Mouse (Mus musculus) heart, embryonic 14.5 days (tissue): ENCODE results near the gene Ssna1. TPM values are rescaled to one million over a fixed set of nuclear protein-coding genes. Genes with fewer than 3 reads are reported as not detected.

Experiments
- ATAC-seq: fragments of 200-750 bp; cut with Nextera tagmentation; 2 replicates; pipeline ENCODE4 v1.8.0; 2017; ENCODE audit warnings: low read depth, moderate TSS enrichment; ENCODE audit not compliant: insufficient number of reproducible peaks, insufficient read depth, low FRiP score
- H3K27ac ChIP-seq, 2 experiments: fragments of 200-500 bp in 1 of 2; fragments of 300-500 bp in 1 of 2; sonication (generic) in 1 of 2; replicated peaks in 1 of 2; 2 replicates each; pipeline ENCODE4 v1.5.1; 2012 to 2014; ENCODE audit warnings: low read depth in 2 of 2, low read length in 2 of 2, control low read depth in 1 of 2, mild to moderate bottlenecking in 1 of 2, mixed read lengths in 1 of 2; ENCODE audit not compliant: control insufficient read depth in 1 of 2, insufficient read depth in 1 of 2
- H3K27me3 ChIP-seq: fragments of 300-500 bp; sonication (generic); 2 replicates; pipeline ENCODE4 v1.6.1; 2014; ENCODE audit warnings: mild to moderate bottlenecking, low read length, control low read depth; ENCODE audit not compliant: control insufficient read depth, insufficient read depth
- H3K36me3 ChIP-seq: fragments of 300-500 bp; sonication (generic); 2 replicates; pipeline ENCODE4 v1.6.1; 2014; ENCODE audit warnings: mild to moderate bottlenecking, control low read depth, low read length, mixed read lengths; ENCODE audit not compliant: control insufficient read depth, insufficient read depth
- H3K4me1 ChIP-seq, 2 experiments: fragments of 200-500 bp in 1 of 2; fragments of 300-500 bp in 1 of 2; sonication (generic) in 1 of 2; 2 replicates each; pipeline ENCODE4 v1.6.1; 2012 to 2014; ENCODE audit warnings: low read length in 2 of 2, control low read depth in 1 of 2, mixed read lengths in 1 of 2; ENCODE audit not compliant: control insufficient read depth in 2 of 2, insufficient read depth in 2 of 2
- H3K4me2 ChIP-seq: fragments of 300-500 bp; sonication (generic); 2 replicates; pipeline ENCODE4 v1.6.1; 2014; ENCODE audit warnings: mild to moderate bottlenecking, low read length
- H3K4me3 ChIP-seq, 2 experiments: fragments of 200-500 bp in 1 of 2; fragments of 300-500 bp in 1 of 2; sonication (generic) in 1 of 2; 2 replicates each; pipeline ENCODE4 v1.5.1; 2012 to 2014; ENCODE audit warnings: low read length in 2 of 2, mild to moderate bottlenecking in 2 of 2, control low read depth in 1 of 2, low read depth in 1 of 2, moderate library complexity in 1 of 2; ENCODE audit not compliant: control insufficient read depth in 1 of 2, insufficient read depth in 1 of 2
- H3K9ac ChIP-seq: fragments of 300-500 bp; sonication (generic); 2 replicates; pipeline ENCODE4 v1.6.1; 2014; ENCODE audit warnings: mild to moderate bottlenecking, low read length
- H3K9me3 ChIP-seq: fragments of 300-500 bp; sonication (generic); 2 replicates; pipeline ENCODE4 v1.6.1; 2016; ENCODE audit warnings: low read length, control low read depth; ENCODE audit not compliant: control insufficient read depth
- whole genome bisulfite sequencing: fragments of 180-500 bp; shearing (Covaris S2); extraction: QIAGEN DNeasy Blood & Tissue Kit; methylation state at CpG from one replicate; pipeline ENCODE4 v1.1.7; 2014; 5-methylcytosine and 5-hydroxymethylcytosine counted together
- polyA plus RNA-seq: library from polyadenylated mRNA; unstranded; fragments of >200 nt; fragmentation: Nextera tagmentation; extraction: Ambion mirVana; gene quantifications from 2 replicates; pipeline ENCODE4 v1.2.1, GENCODE M21; 2014

Gene Ssna1
- polyA plus RNA-seq, 1 experiment from 2014 or later = 163 TPM

- no peak within 1 kb of the TSS for H3K4me3 ChIP-seq
- no peak within 1 kb of the TSS for H3K9ac ChIP-seq
- no peak within 1 kb of the TSS for H3K4me2 ChIP-seq
- H3K4me1 ChIP-seq = peaks cover 0 to 16% of the 10 kb centered on the region in 2 experiments; a peak in 3 of 4 replicates
- WGBS = 79% methylated on average over 6 of the region's 6 CpGs
- peaks cover 54% of the 10 kb centered on the region for H3K27me3 ChIP-seq
- no peak for ATAC-seq
- peaks cover 34% of the 10 kb centered on the region for H3K36me3 ChIP-seq
- H3K9me3 ChIP-seq = no peaks in the 10 kb centered on the region
- H3K27ac ChIP-seq = no peak within 1 kb of the TSS
Observed at GRCm38 (mm10) chr2:25287927-25288649, 15.8 kb upstream of the Ssna1 start, which contains the start of gene Tmem210. Gene Tmem210 (plus strand): TSS chr2:25288145.

- Histone ChIP-seq H3K27ac (0 out of 4 replicates have a peak overlapping the region, but pooled peaks of 1 of the 2 experiments have one; percentile 12), H3K9me3 (no peaks in the 10 kb centered on the region), H3K9ac (no peak overlapping the region), H3K4me3 (no peak overlapping the region), H3K4me1 (peaks cover 0 to 10% of the 10 kb centered on the region in 2 experiments; a peak in 2 of 4 replicates), H3K36me3 (peaks cover 45% of the 10 kb centered on the region), H3K4me2 (no peak overlapping the region), H3K27me3 (peaks cover 43% of the 10 kb centered on the region)
- ATAC-seq = peak; percentile 23; the same call in 1 of the 2 replicates
- 45% methylated on average over 7 of the region's 7 CpGs for WGBS
Observed at GRCm38 (mm10) chr2:25286837-25287636, 14.8 kb upstream of the Ssna1 start.

GRCm38 (mm10) chr2:25286314-25286713, 14.1 kb upstream of the Ssna1 start:
- Histone ChIP-seq H3K4me3 (no peak overlapping the region), H3K27ac (0 out of 4 replicates have a peak overlapping the region, but pooled peaks of 1 of the 2 experiments have one; percentile 12), H3K4me2 (no peak overlapping the region), H3K9me3 (no peaks in the 10 kb centered on the region), H3K27me3 (peaks cover 36% of the 10 kb centered on the region), H3K9ac (no peak overlapping the region), H3K4me1 (peaks cover 0 to 6% of the 10 kb centered on the region in 2 experiments; a peak in 1 of 4 replicates), H3K36me3 (peaks cover 49% of the 10 kb centered on the region)
- ATAC-seq = no peak
- 56% methylated on average over 1 of the region's 1 CpGs for WGBS

- Histone ChIP-seq H3K4me2 (no peak overlapping the region), H3K27me3 (peaks cover 28% of the 10 kb centered on the region), H3K36me3 (peaks cover 56% of the 10 kb centered on the region), H3K4me1 (peaks cover 0 to 6% of the 10 kb centered on the region in 2 experiments; a peak in 1 of 4 replicates), H3K9ac (no peak overlapping the region), H3K9me3 (no peaks in the 10 kb centered on the region), H3K27ac (no peak overlapping the region), H3K4me3 (no peak overlapping the region)
- 89% methylated on average over 2 of the region's 2 CpGs for WGBS
- ATAC-seq = no peak
Observed at GRCm38 (mm10) chr2:25285551-25285950, 13.3 kb upstream of the Ssna1 start.

- peaks cover 96% of the 10 kb centered on the region for H3K36me3 ChIP-seq
- ATAC-seq = no peak
Observed at GRCm38 (mm10) chr2:25278928-25279882, 7.0 kb upstream of the Ssna1 start.

GRCm38 (mm10) chr2:25273010-25273409, 772 bp upstream of the Ssna1 start:
- Histone ChIP-seq H3K27me3 (no peaks in the 10 kb centered on the region), H3K4me3 (peak overlapping the region; percentile 75 to 87), H3K9me3 (no peaks in the 10 kb centered on the region), H3K27ac (no peak overlapping the region), H3K36me3 (peaks cover 79% of the 10 kb centered on the region), H3K4me2 (peak overlapping the region; percentile 92), H3K4me1 (peaks cover 12 to 22% of the 10 kb centered on the region in 2 experiments), H3K9ac (peak overlapping the region; percentile 91)
- ATAC-seq = no peak
- 24% methylated on average over 16 of the region's 16 CpGs for WGBS

More at GRCm38 (mm10) chr2:25278928-25279882, 7.0 kb upstream of the Ssna1 start:
- WGBS = 64% methylated on average over 13 of the region's 13 CpGs
- Histone ChIP-seq H3K9me3 (no peaks in the 10 kb centered on the region), H3K4me1 (no peaks in the 10 kb centered on the region), H3K27ac (no peak overlapping the region), H3K4me3 (no peak overlapping the region), H3K9ac (no peak overlapping the region), H3K4me2 (no peak overlapping the region), H3K27me3 (no peaks in the 10 kb centered on the region)
